Mouse (Mus musculus) ES-Bruce4 (cell line): ENCODE data around the gene Tmem198b. TPM values are rescaled to one million over a fixed set of nuclear protein-coding genes. Genes with fewer than 3 reads are reported as not detected.
"Not testable (repeated sequence)": the region's sequence is repeated elsewhere in the genome, so short reads cannot be mapped to it uniquely, and the experiment has no call there.

ENCODE experiments used
- H3K27ac ChIP-seq: 2 replicates; pipeline ENCODE4 v1.5.1; 2012; ENCODE audit warnings: low read length, inconsistent platforms; ENCODE audit not compliant: insufficient read depth
- H3K27me3 ChIP-seq: 2 replicates; pipeline ENCODE4 v1.6.1; 2012; ENCODE audit warnings: mild to moderate bottlenecking, low read length, inconsistent platforms; ENCODE audit not compliant: control insufficient read depth, poor library complexity, insufficient read depth, severe bottlenecking
- H3K36me3 ChIP-seq: 2 replicates; pipeline ENCODE4 v1.6.1; 2012; ENCODE audit warnings: inconsistent platforms, mild to moderate bottlenecking, low read length, moderate library complexity; ENCODE audit not compliant: control insufficient read depth, poor library complexity, insufficient read depth, severe bottlenecking
- H3K4me1 ChIP-seq: one replicate; pipeline ENCODE4 v1.8.1; 2011; ENCODE audit warnings: low read length; ENCODE audit not compliant: control insufficient read depth, insufficient read depth
- H3K4me3 ChIP-seq: 2 replicates; pipeline ENCODE4 v1.5.1; 2011; ENCODE audit warnings: low read depth, mild to moderate bottlenecking, low read length
- H3K9ac ChIP-seq: 2 replicates; pipeline ENCODE4 v1.6.1; 2012; ENCODE audit warnings: low read depth, mild to moderate bottlenecking, inconsistent platforms; ENCODE audit not compliant: poor library complexity, severe bottlenecking
- H3K9me3 ChIP-seq: replicated peaks from 2 replicates; pipeline ENCODE4 v1.6.1; 2012; ENCODE audit warnings: mild to moderate bottlenecking, low read length, inconsistent platforms; ENCODE audit not compliant: control insufficient read depth, poor library complexity, insufficient read depth, severe bottlenecking
- CTCF ChIP-seq: IDR thresholded peaks from one replicate; pipeline ENCODE4 v1.8.1; 2011; ENCODE audit warnings: low read depth, low read length
- EP300 ChIP-seq: IDR thresholded peaks from 2 replicates; pipeline ENCODE4 v1.6.1; 2011; ENCODE audit warnings: low read depth, low read length; ENCODE audit not compliant: insufficient read depth
- POLR2A ChIP-seq: IDR thresholded peaks from one replicate; pipeline ENCODE4 v1.8.1; 2011; ENCODE audit warnings: low read length; ENCODE audit not compliant: insufficient read depth
- polyA plus RNA-seq: library from polyadenylated mRNA; stranded (reverse); fragments of >200 nt; gene quantifications from 2 replicates; pipeline ENCODE4 v1.2.4, GENCODE M21; 2011; ENCODE audit warnings: low read depth; ENCODE audit not compliant: missing spikeins, insufficient read depth, insufficient read length

Tmem198b gene
- polyA plus RNA-seq, 1 experiment: 12.3 TPM

DNA sequence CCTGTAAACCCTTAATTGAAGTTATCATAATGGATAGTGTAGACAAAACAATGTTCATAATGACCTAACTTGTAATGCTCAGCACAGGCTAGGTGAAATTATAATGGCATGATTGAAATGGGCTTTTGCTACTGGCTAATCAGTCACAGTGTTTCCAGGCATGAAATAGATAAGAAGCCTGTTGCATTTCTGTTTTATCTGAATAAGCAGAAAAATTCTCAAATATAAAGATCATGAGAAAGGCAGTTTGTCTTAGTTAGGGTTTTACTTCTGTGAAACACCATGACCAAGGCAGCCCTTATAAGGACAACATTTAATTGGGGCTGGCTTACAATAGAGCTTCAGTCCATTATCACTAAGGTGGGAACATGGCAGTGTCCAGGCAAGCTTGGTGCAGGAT lies 36.4 kb upstream of the Tmem198b start:
- no peak overlapping the region for H3K27ac ChIP-seq
- no peaks in the 10 kb centered on the region for H3K4me1 ChIP-seq
- TF ChIP-seq CTCF (no peak), EP300 (no peak), POLR2A (no peak)
- no peak overlapping the region for H3K4me3 ChIP-seq
- H3K9ac ChIP-seq: no peak overlapping the region
- peaks cover 59% of the 10 kb centered on the region for H3K36me3 ChIP-seq
- no peaks in the 10 kb centered on the region for H3K27me3 ChIP-seq
- no peaks in the 10 kb centered on the region for H3K9me3 ChIP-seq

- peaks cover 61% of the 10 kb centered on the region for H3K36me3 ChIP-seq
- no peaks in the 10 kb centered on the region for H3K9me3 ChIP-seq
- H3K27me3 ChIP-seq: no peaks in the 10 kb centered on the region
- no peak overlapping the region for H3K9ac ChIP-seq
- no peak overlapping the region for H3K27ac ChIP-seq
- no peak for TF ChIP-seq EP300
- TF ChIP-seq CTCF: no peak
- TF ChIP-seq POLR2A: no peak
- no peaks in the 10 kb centered on the region for H3K4me1 ChIP-seq
- no peak overlapping the region for H3K4me3 ChIP-seq
These were observed 35.3 kb upstream of the Tmem198b start for GRCm38 (mm10) chr10:128839434-128839833.

- Histone ChIP-seq H3K9ac (no peak overlapping the region), H3K4me1 (no peaks in the 10 kb centered on the region), H3K4me3 (no peak overlapping the region), H3K36me3 (peaks cover 65% of the 10 kb centered on the region), H3K27ac (no peak overlapping the region), H3K27me3 (no peaks in the 10 kb centered on the region), H3K9me3 (no peaks in the 10 kb centered on the region)
- TF ChIP-seq POLR2A (no peak), CTCF (no peak), EP300 (no peak)
These were observed 33.2 kb upstream of the Tmem198b start for GRCm38 (mm10) chr10:128837400-128837799.

DNA sequence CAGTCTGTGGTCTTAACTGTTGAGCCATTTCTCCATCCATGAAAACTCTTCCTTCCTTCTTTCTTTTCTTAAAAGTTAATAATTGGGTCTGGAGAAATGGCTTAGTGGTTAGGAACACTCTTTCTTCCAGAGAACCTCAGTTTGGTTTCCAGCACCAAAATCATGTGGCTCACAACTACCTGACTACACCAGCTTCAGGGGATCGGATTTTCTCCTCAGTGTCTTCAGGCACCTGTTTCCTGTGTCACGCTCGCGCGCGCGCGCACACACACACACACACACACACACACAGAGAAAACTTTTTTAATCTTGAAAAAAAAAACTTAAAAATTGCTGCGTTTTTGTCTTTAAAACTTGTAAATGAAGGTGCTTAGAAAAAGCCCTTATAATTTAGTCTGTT lies 19.7 kb upstream of the Tmem198b start:
- TF ChIP-seq POLR2A (no peak), EP300 (no peak), CTCF (no peak)
- peaks cover 26% of the 10 kb centered on the region for H3K36me3 ChIP-seq
- peak overlapping the region; percentile 98; the same call in 1 of the 2 replicates for H3K9ac ChIP-seq
- H3K4me1 ChIP-seq: no peaks in the 10 kb centered on the region
- no peak overlapping the region for H3K4me3 ChIP-seq
- H3K27ac ChIP-seq: no peak overlapping the region
- H3K27me3 ChIP-seq: no peaks in the 10 kb centered on the region
- H3K9me3 ChIP-seq: no peaks in the 10 kb centered on the region

GRCm38 (mm10) chr10:128823087-128823486 lies 18.9 kb upstream of the Tmem198b start:
- Histone ChIP-seq H3K36me3 (peaks cover 27% of the 10 kb centered on the region), H3K9ac (peak overlapping the region; percentile 98), H3K27ac (peak overlapping the region; percentile 28; the same call in 1 of the 2 replicates), H3K4me3 (peak overlapping the region; percentile 100)
- not testable (repeated sequence) for H3K9me3 ChIP-seq, H3K27me3 ChIP-seq, H3K4me1 ChIP-seq

- H3K9ac ChIP-seq: peak overlapping the region; percentile 98
- TF ChIP-seq EP300: no peak
- no peak for TF ChIP-seq CTCF
- TF ChIP-seq POLR2A: no peak
- peak overlapping the region; percentile 100 for H3K4me3 ChIP-seq
- peaks cover 31% of the 10 kb centered on the region for H3K36me3 ChIP-seq
- H3K4me1 ChIP-seq: no peaks in the 10 kb centered on the region
- no peaks in the 10 kb centered on the region for H3K9me3 ChIP-seq
- H3K27me3 ChIP-seq: no peaks in the 10 kb centered on the region
- H3K27ac ChIP-seq: peak overlapping the region; percentile 28; the same call in 1 of the 2 replicates
These were observed 18.0 kb upstream of the Tmem198b start for GRCm38 (mm10) chr10:128822135-128822534.
